Mouse (Mus musculus): ENCODE measurements at regions not wholly inside any gene's neighbourhood (a gene's known extent, or its start where the extent isn't known, plus 50 kb on each side); places are given as distances from the start of the nearest gene placed in this dataset.

DNA sequence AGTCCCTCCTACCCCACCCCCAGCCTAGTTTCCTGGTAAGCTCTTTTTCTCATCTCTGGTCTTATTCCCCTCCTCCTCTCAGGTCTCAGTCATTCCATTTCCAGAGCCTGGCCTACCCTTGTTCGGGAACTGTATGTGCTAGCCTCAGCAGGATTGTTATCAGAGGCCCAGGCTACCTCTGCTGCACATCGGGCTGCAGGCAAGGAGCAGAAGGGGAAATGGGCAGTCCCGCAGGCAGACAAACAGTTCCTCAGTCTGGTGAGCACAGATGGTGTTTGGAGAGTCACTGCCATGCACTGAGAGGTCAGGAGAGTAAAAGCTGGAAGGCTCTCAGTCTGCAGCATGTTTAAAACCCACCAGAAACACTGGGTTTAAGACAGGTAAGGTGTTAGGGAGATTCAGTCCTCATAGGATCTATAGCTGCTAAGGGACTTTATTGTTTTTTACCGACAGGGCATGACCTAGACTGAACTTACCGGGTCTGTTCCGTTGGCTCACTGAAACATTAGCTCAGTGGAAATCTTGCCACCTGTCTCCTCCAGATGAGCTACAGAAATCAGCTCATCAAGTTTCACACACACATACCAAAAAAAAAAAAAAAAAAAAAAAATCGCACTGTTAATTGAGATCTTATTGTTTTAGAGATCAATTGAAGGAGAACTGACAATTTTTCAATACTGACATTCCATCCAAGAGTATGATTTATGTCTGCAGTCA lies 74.2 kb upstream of the Eed start:
- WGBS, result 63% methylated on average over 7 of the region's 7 CpGs
- no peak for TF ChIP-seq CTCF (IDR thresholded peaks at IDR 0.05; ENCODE audit: insufficient read depth, low read depth, low read length)
- no peak for TF ChIP-seq POLR2A (IDR thresholded peaks at IDR 0.05; ENCODE audit: insufficient read depth, low read depth, low read length)
- no peak overlapping the region for H3K27ac ChIP-seq (ENCODE audit: insufficient read depth, low read depth, low read length)

DNA sequence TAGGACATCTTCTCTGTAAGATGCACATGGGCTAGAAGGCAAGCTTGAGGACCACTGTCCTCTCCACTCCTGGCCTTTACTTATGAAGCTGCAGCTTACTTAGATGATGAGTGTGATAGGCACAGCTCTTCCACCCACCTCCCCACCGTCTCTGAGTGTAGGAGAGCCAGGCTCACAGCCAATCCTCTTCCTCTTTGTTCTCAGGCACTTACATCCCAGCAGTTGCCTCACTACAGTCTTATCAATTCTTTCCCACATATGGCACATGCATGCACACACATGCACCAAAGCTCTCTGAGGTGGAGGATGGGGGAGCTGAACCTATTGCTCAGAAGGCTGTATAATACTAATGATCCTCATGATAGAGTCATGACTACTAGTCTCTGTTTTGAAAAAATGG lies 72.1 kb upstream of the Picalm start:
- Histone ChIP-seq H3K27ac (ENCODE audit: insufficient read depth, low read depth, low read length) (no peak overlapping the region), H3K4me3 (ENCODE audit: insufficient read depth, low read depth, low read length) (no peak overlapping the region), H3K4me1 (ENCODE audit: control insufficient read depth, insufficient read depth, low read length) (no peaks in the 10 kb centered on the region)
- TF ChIP-seq POLR2A (IDR thresholded peaks at IDR 0.05; ENCODE audit: insufficient read depth, low read depth, low read length) (no peak), CTCF (IDR thresholded peaks at IDR 0.05; ENCODE audit: insufficient read depth, low read depth, low read length) (no peak)
- 68% methylated on average over 1 of the region's 1 CpGs for WGBS

More for the DNA sequence above, 74.2 kb upstream of the Eed start:
- Histone ChIP-seq H3K4me1 (ENCODE audit: control insufficient read depth, insufficient read depth, low read length) (no peaks in the 10 kb centered on the region), H3K4me3 (ENCODE audit: insufficient read depth, low read depth, low read length) (no peak overlapping the region)

DNA sequence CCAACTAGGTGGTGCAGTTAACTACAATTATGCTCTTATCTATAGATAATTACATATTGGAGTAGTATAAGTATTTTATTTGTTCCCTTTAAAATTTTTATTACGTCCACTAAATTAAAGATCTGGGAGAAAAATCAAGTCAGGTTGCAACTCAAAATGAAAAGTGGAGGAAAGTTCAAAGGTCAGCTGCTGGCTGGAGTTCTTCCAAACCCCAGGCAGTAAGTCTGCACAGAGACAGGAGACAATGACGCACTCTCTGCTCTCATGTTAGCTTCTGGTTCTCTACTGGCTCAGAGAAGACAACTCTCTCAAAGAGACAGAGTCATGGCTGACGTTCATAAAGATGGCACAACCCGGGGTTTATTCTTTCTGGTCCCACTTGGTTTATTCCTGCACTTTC lies 71.4 kb upstream of the Picalm start:
- WGBS, result 89% methylated on average over 4 of the region's 4 CpGs
- H3K4me1 ChIP-seq (ENCODE audit: control insufficient read depth, insufficient read depth, low read length), result no peaks in the 10 kb centered on the region
- H3K27ac ChIP-seq (ENCODE audit: insufficient read depth, low read depth, low read length), result no peak overlapping the region
- H3K4me3 ChIP-seq (ENCODE audit: insufficient read depth, low read depth, low read length), result no peak overlapping the region
- TF ChIP-seq POLR2A (IDR thresholded peaks at IDR 0.05; ENCODE audit: insufficient read depth, low read depth, low read length), result no peak

DNA sequence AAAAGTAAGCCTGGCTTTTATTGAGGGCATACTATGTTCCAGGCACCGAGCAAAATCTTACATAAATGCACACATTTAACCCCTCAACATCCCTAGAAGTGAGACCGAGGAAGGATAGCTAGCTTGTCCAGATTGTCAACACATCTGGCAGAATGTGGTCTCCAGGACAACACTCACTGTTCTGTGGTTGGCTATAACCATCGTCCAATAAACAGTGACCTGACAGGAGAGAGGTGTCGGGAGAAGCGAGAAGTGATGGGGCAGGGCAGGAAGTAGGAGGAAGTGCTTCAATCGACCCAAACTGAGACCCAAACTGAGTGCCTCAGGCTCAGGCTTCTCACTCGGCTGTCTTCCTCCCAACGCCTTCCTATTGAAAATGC lies 70.8 kb upstream of the Picalm start:
- TF ChIP-seq POLR2A (IDR thresholded peaks at IDR 0.05; ENCODE audit: insufficient read depth, low read depth, low read length) (no peak), CTCF (IDR thresholded peaks at IDR 0.05; ENCODE audit: insufficient read depth, low read depth, low read length) (no peak)
- Histone ChIP-seq H3K27ac (ENCODE audit: insufficient read depth, low read depth, low read length) (no peak overlapping the region), H3K4me3 (ENCODE audit: insufficient read depth, low read depth, low read length) (no peak overlapping the region), H3K4me1 (ENCODE audit: control insufficient read depth, insufficient read depth, low read length) (no peaks in the 10 kb centered on the region)
- 85% methylated on average over 8 of the region's 8 CpGs for WGBS

DNA sequence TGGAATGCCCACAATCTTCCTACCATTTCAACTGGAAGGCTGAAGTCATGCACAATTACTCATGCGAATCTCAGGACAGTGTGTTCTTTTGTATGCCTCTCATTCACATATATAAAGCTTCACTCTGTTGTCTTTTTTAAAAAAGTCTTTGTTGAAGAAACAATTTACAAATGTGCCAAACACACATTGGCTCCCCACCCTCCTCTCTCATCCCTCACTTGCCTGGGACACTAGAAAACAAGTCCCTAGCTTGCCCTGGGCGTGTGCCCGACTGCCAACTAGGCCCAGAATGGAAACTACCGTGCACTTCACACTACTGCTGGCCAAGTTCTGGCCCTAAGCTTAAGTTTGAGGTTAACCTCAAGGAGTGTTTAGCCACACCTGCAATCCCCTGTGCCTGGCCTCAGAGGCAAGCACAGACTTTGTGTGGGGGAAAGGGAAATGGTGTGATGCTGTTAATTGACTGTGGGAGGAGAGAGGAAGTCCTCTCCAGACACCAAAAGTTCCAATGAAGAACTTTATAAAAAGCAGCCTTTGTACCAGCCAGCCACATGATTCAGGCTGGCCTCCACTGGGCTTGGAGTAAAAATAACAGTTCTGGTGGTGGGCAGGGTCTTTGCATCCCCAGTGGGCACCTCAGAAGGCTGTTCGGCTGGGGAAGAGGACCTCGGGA lies 70.2 kb upstream of the Picalm start:
- 70% methylated on average over 6 of the region's 6 CpGs for WGBS
- TF ChIP-seq CTCF (IDR thresholded peaks at IDR 0.05; ENCODE audit: insufficient read depth, low read depth, low read length) (no peak), POLR2A (IDR thresholded peaks at IDR 0.05; ENCODE audit: insufficient read depth, low read depth, low read length) (no peak)
- Histone ChIP-seq H3K27ac (ENCODE audit: insufficient read depth, low read depth, low read length) (peak overlapping the region; percentile 32; the same call in 1 of the 2 replicates), H3K4me1 (ENCODE audit: control insufficient read depth, insufficient read depth, low read length) (no peaks in the 10 kb centered on the region), H3K4me3 (ENCODE audit: insufficient read depth, low read depth, low read length) (no peak overlapping the region)

DNA sequence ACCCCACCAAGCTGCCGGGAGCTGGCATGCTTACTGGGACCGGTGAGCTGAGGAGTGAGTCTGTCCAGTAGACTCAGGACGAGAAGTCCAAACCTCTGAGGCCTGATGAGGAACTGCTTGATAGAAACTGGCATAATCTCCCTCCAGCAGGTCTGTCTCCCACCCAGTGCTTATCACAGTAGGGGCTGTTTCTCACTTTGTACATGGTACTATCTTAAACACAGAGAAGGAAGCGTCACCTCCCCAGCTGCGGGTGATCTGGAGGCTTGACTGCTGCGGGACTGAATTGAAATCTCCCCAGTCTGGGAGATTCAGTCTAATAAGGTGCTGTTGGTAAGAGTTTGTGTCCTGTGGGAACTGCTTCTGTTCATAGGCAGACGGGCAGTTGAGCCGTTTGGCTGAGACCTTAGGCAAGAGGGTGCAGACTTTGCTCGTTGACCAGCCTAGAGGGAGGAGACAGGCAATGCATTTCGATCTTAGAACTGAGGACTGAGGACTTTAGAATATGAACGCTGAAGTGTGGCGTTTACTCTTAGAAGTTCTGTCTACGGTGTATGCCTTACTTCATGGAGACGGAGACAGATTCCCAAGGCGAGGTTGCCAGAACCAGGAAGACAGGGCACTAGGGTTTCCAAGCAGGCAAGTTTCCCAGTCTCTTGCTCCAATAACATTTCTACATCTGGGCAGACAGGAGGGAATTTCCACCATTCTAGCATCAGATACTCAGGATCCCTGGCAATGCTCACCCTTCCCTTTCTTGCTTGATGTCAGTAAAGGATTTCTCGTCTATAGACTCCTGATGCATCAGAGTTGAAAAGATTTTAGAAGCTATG lies 69.5 kb upstream of the Picalm start:
- peak overlapping the region; percentile 32 for H3K27ac ChIP-seq (ENCODE audit: insufficient read depth, low read depth, low read length)
- H3K4me3 ChIP-seq (ENCODE audit: insufficient read depth, low read depth, low read length), result no peak overlapping the region
- WGBS, result 77% methylated on average over 16 of the region's 16 CpGs
- H3K4me1 ChIP-seq (ENCODE audit: control insufficient read depth, insufficient read depth, low read length), result no peaks in the 10 kb centered on the region
- no peak for TF ChIP-seq POLR2A (IDR thresholded peaks at IDR 0.05; ENCODE audit: insufficient read depth, low read depth, low read length)
- no peak for TF ChIP-seq CTCF (IDR thresholded peaks at IDR 0.05; ENCODE audit: insufficient read depth, low read depth, low read length)

DNA sequence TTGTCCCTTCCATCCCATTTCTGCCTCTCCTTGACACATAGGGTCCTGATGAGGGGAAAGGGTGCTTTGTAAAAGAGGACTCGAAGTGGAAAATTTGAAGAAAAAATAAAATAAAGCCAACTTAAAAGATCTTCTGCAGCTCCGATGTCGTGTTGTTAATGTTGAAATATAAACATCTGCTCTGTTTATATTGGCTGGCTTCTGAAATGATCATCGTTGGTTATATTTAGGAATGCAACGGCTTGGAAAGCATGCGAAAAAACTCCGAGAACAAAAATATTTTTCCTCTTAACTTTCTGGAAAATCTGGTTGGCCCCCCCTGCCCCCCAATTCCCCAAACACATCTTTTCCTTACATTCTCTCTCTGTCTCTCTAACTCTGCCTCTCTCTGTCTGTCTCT lies 68.3 kb upstream of the Picalm start:
- no peak for TF ChIP-seq POLR2A (IDR thresholded peaks at IDR 0.05; ENCODE audit: insufficient read depth, low read depth, low read length)
- no peak for TF ChIP-seq CTCF (IDR thresholded peaks at IDR 0.05; ENCODE audit: insufficient read depth, low read depth, low read length)
- Histone ChIP-seq H3K4me1 (ENCODE audit: control insufficient read depth, insufficient read depth, low read length) (no peaks in the 10 kb centered on the region), H3K27ac (ENCODE audit: insufficient read depth, low read depth, low read length) (no peak overlapping the region), H3K4me3 (ENCODE audit: insufficient read depth, low read depth, low read length) (no peak overlapping the region)
- 65% methylated on average over 7 of the region's 7 CpGs for WGBS

DNA sequence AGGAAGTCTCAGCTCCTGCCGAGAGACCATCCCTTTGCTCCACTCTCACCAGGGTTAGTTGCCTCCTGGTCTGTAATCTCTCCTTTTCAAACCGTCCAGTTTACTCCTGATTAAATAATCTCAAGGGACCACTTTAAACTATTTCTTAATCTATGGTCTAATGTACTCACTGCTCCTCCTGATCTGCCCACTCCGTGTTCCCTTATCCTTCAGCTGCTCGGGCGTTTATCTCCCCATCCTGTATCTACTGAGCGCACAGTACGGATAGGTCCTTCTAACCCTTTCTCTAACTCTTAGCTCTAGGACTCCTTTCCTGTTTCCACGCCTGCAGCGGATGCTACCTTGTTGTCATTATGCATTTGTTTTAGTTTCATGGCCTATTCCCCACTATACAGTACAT lies 67.1 kb upstream of the Picalm start:
- WGBS, result 91% methylated on average over 9 of the region's 9 CpGs
- Histone ChIP-seq H3K27ac (ENCODE audit: insufficient read depth, low read depth, low read length) (no peak overlapping the region), H3K4me1 (ENCODE audit: control insufficient read depth, insufficient read depth, low read length) (no peaks in the 10 kb centered on the region), H3K4me3 (ENCODE audit: insufficient read depth, low read depth, low read length) (no peak overlapping the region)
- TF ChIP-seq CTCF (IDR thresholded peaks at IDR 0.05; ENCODE audit: insufficient read depth, low read depth, low read length), result no peak
- no peak for TF ChIP-seq POLR2A (IDR thresholded peaks at IDR 0.05; ENCODE audit: insufficient read depth, low read depth, low read length)

DNA sequence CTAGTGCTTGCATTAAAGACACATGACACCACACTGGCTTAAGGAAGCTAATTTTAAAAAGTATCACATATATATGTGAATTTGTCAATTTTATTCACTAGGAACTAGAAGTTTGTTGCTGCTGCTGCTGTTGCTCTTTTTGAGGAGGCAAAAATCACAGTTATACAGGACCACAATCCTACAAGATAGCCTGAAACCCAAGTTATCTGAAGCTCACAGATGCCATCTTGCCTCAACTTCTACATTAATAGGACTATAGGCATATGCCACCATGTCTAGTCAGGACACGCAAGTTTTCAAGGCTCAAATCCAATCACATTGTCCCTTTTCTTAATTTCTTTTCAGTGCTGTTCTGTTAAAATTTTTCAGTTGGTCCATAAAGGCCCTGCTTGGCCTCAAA lies 65.8 kb upstream of the Picalm start:
- no peak overlapping the region for H3K4me3 ChIP-seq (ENCODE audit: insufficient read depth, low read depth, low read length)
- 96% methylated on average over 1 of the region's 1 CpGs for WGBS
- H3K27ac ChIP-seq (ENCODE audit: insufficient read depth, low read depth, low read length), result no peak overlapping the region
- no peak for TF ChIP-seq POLR2A (IDR thresholded peaks at IDR 0.05; ENCODE audit: insufficient read depth, low read depth, low read length)
- no peak for TF ChIP-seq CTCF (IDR thresholded peaks at IDR 0.05; ENCODE audit: insufficient read depth, low read depth, low read length)
- no peaks in the 10 kb centered on the region for H3K4me1 ChIP-seq (ENCODE audit: control insufficient read depth, insufficient read depth, low read length)

Data from olfactory bulb, adult 2 months (tissue).